Mouse (Mus musculus): ENCODE data around the gene Xrcc6. TPM values are rescaled to one million over a fixed set of nuclear protein-coding genes. Genes with fewer than 3 reads are reported as not detected.

Xrcc6 gene
- polyA plus RNA-seq, 1 experiment from 2014 or later, result 58.4 TPM

- no peaks in the 10 kb centered on the region for H3K9me3 ChIP-seq (replicated peaks)
- H3K4me3 ChIP-seq, result no peak within 1 kb of the TSS
- no peak within 1 kb of the TSS for H3K4me2 ChIP-seq (replicated peaks)
- no peak within 1 kb of the TSS for H3K9ac ChIP-seq
- peaks cover 61% of the 10 kb centered on the region for H3K36me3 ChIP-seq
- no peak for ATAC-seq (ENCODE audit: low FRiP score)
- H3K4me1 ChIP-seq, result no peaks in the 10 kb centered on the region
- no peaks in the 10 kb centered on the region for H3K27me3 ChIP-seq
- H3K27ac ChIP-seq, result no peak within 1 kb of the TSS
- WGBS, result 91% methylated on average over 4 of the region's 4 CpGs
Observed at GRCm38 (mm10) chr15:82033762-82034161, 46.1 kb downstream of the Xrcc6 start, which contains the start of gene Desi1. Gene Desi1 (minus strand): TSS chr15:82033862.

- Histone ChIP-seq H3K9me3 (replicated peaks) (no peaks in the 10 kb centered on the region), H3K9ac (no peak overlapping the region), H3K4me3 (no peak overlapping the region), H3K36me3 (peaks cover 56% of the 10 kb centered on the region), H3K4me1 (no peaks in the 10 kb centered on the region), H3K27me3 (no peaks in the 10 kb centered on the region), H3K4me2 (replicated peaks) (no peak overlapping the region), H3K27ac (no peak overlapping the region)
- no peak for ATAC-seq (ENCODE audit: low FRiP score)
- WGBS, result 84% methylated on average over 12 of the region's 12 CpGs
Observed at GRCm38 (mm10) chr15:82035904-82036689, 48.5 kb downstream of the Xrcc6 start.

- no peak overlapping the region for H3K4me2 ChIP-seq (replicated peaks)
- WGBS, result 100% methylated on average over 1 of the region's 1 CpGs
- ATAC-seq (ENCODE audit: low FRiP score), result no peak
- H3K36me3 ChIP-seq, result peaks cover 53% of the 10 kb centered on the region
- no peak overlapping the region for H3K9ac ChIP-seq
- H3K4me1 ChIP-seq, result peaks cover 6% of the 10 kb centered on the region
- H3K9me3 ChIP-seq (replicated peaks), result no peaks in the 10 kb centered on the region
- H3K4me3 ChIP-seq, result no peak overlapping the region
- H3K27ac ChIP-seq, result no peak overlapping the region
- no peaks in the 10 kb centered on the region for H3K27me3 ChIP-seq
Observed at GRCm38 (mm10) chr15:82040650-82041049, 53.0 kb downstream of the Xrcc6 start.

- H3K4me3 ChIP-seq, result no peak overlapping the region
- no peak overlapping the region for H3K9ac ChIP-seq
- ATAC-seq (ENCODE audit: low FRiP score), result no peak
- no peaks in the 10 kb centered on the region for H3K9me3 ChIP-seq (replicated peaks)
- H3K4me2 ChIP-seq (replicated peaks), result no peak overlapping the region
- H3K36me3 ChIP-seq, result peaks cover 29% of the 10 kb centered on the region
- 95% methylated on average over 7 of the region's 7 CpGs for WGBS
- H3K4me1 ChIP-seq, result peaks cover 18% of the 10 kb centered on the region
- no peaks in the 10 kb centered on the region for H3K27me3 ChIP-seq
- H3K27ac ChIP-seq, result no peak overlapping the region
Observed at GRCm38 (mm10) chr15:82044166-82044784, 56.6 kb downstream of the Xrcc6 start.

GRCm38 (mm10) chr15:82046246-82046891, 58.7 kb downstream of the Xrcc6 start:
- WGBS, result 5% methylated on average over 26 of the region's 26 CpGs
- peak overlapping the region; percentile 93 for H3K4me2 ChIP-seq (replicated peaks)
- H3K9me3 ChIP-seq (replicated peaks), result no peaks in the 10 kb centered on the region
- no peaks in the 10 kb centered on the region for H3K27me3 ChIP-seq
- H3K4me1 ChIP-seq, result peaks cover 18% of the 10 kb centered on the region
- H3K9ac ChIP-seq, result peak overlapping the region; percentile 87
- ATAC-seq (ENCODE audit: low FRiP score), result peak; percentile 41
- H3K4me3 ChIP-seq, result peak overlapping the region; percentile 94
- peaks cover 15% of the 10 kb centered on the region for H3K36me3 ChIP-seq
- H3K27ac ChIP-seq, result no peak overlapping the region

GRCm38 (mm10) chr15:82047080-82047883, 59.6 kb downstream of the Xrcc6 start, which contains the start of gene Snu13:
Gene Snu13 (minus strand): TSS chr15:82047598.
- Histone ChIP-seq H3K27me3 (0 out of 2 replicates have a peak, but pooled peaks cover 3% of the 10 kb centered on the region), H3K4me1 (peaks cover 18% of the 10 kb centered on the region), H3K27ac (peak within 1 kb of the TSS; percentile 83), H3K4me3 (peak within 1 kb of the TSS; percentile 94), H3K36me3 (peaks cover 14% of the 10 kb centered on the region), H3K4me2 (replicated peaks) (peak within 1 kb of the TSS; percentile 93), H3K9ac (peak within 1 kb of the TSS; percentile 87), H3K9me3 (replicated peaks) (no peaks in the 10 kb centered on the region)
- ATAC-seq (ENCODE audit: low FRiP score), result peak; percentile 86
- WGBS, result under 1% methylated on average over 73 of the region's 74 CpGs

GRCm38 (mm10) chr15:82052544-82052943, 64.9 kb downstream of the Xrcc6 start:
- peaks cover 10% of the 10 kb centered on the region; the same call in 1 of the 2 replicates for H3K27me3 ChIP-seq
- no peak overlapping the region for H3K4me3 ChIP-seq
- ATAC-seq (ENCODE audit: low FRiP score), result no peak
- H3K9ac ChIP-seq, result no peak overlapping the region
- H3K36me3 ChIP-seq, result no peaks in the 10 kb centered on the region
- WGBS, result 75% methylated on average over 5 of the region's 5 CpGs
- no peaks in the 10 kb centered on the region for H3K9me3 ChIP-seq (replicated peaks)
- H3K4me2 ChIP-seq (replicated peaks), result no peak overlapping the region
- H3K27ac ChIP-seq, result no peak overlapping the region
- H3K4me1 ChIP-seq, result 0 out of 2 replicates have a peak, but pooled peaks cover 2% of the 10 kb centered on the region

GRCm38 (mm10) chr15:82058719-82059201, 71.1 kb downstream of the Xrcc6 start, which contains the start of gene 4930407I10Rik:
Gene 4930407I10Rik (plus strand): TSS chr15:82059151.
- H3K4me3 ChIP-seq, result no peak within 1 kb of the TSS
- no peaks in the 10 kb centered on the region for H3K4me1 ChIP-seq
- no peak within 1 kb of the TSS for H3K9ac ChIP-seq
- H3K36me3 ChIP-seq, result no peaks in the 10 kb centered on the region
- H3K9me3 ChIP-seq (replicated peaks), result no peaks in the 10 kb centered on the region
- peaks cover 23% of the 10 kb centered on the region for H3K27me3 ChIP-seq
- ATAC-seq (ENCODE audit: low FRiP score), result no peak
- 83% methylated on average over 1 of the region's 1 CpGs for WGBS
- H3K4me2 ChIP-seq (replicated peaks), result no peak within 1 kb of the TSS
- no peak within 1 kb of the TSS for H3K27ac ChIP-seq

GRCm38 (mm10) chr15:82063909-82064308, 76.3 kb downstream of the Xrcc6 start:
- Histone ChIP-seq H3K4me1 (no peaks in the 10 kb centered on the region), H3K4me2 (replicated peaks) (no peak overlapping the region), H3K9ac (0 out of 2 replicates have a peak overlapping the region, but pooled peaks have one; percentile 2), H3K9me3 (replicated peaks) (no peaks in the 10 kb centered on the region), H3K27ac (no peak overlapping the region), H3K27me3 (peaks cover 47% of the 10 kb centered on the region), H3K36me3 (no peaks in the 10 kb centered on the region), H3K4me3 (no peak overlapping the region)
- WGBS, result 65% methylated on average over 14 of the region's 14 CpGs
- ATAC-seq (ENCODE audit: low FRiP score), result no peak

- no peak overlapping the region for H3K4me2 ChIP-seq (replicated peaks)
Observed at GRCm38 (mm10) chr15:82065511-82065910, 77.9 kb downstream of the Xrcc6 start.

GRCm38 (mm10) chr15:82069898-82070297, 82.3 kb downstream of the Xrcc6 start, which contains the start of gene Mei1:
Gene Mei1 (plus strand): TSS chr15:82069996.
- no peak within 1 kb of the TSS for H3K27ac ChIP-seq
- no peak for ATAC-seq (ENCODE audit: low FRiP score)
- no peaks in the 10 kb centered on the region; the same call in 1 of the 2 replicates for H3K9me3 ChIP-seq (replicated peaks)
- H3K4me1 ChIP-seq, result peaks cover 5% of the 10 kb centered on the region; the same call in 1 of the 2 replicates
- no peaks in the 10 kb centered on the region for H3K36me3 ChIP-seq
- H3K9ac ChIP-seq, result no peak within 1 kb of the TSS
- H3K4me3 ChIP-seq, result peak within 1 kb of the TSS; percentile 18; the same call in 1 of the 2 replicates
- peak within 1 kb of the TSS; percentile 39 for H3K4me2 ChIP-seq (replicated peaks)
- WGBS, result 20% methylated on average over 40 of the region's 40 CpGs
- H3K27me3 ChIP-seq, result peaks cover 44% of the 10 kb centered on the region

More at GRCm38 (mm10) chr15:82065511-82065910, 77.9 kb downstream of the Xrcc6 start:
- 15% methylated on average over 7 of the region's 7 CpGs for WGBS
- H3K9ac ChIP-seq, result no peak overlapping the region
- no peak overlapping the region for H3K27ac ChIP-seq
- no peaks in the 10 kb centered on the region for H3K36me3 ChIP-seq
- ATAC-seq (ENCODE audit: low FRiP score), result no peak
- H3K4me1 ChIP-seq, result peaks cover 5% of the 10 kb centered on the region; the same call in 1 of the 2 replicates
- peaks cover 60% of the 10 kb centered on the region for H3K27me3 ChIP-seq
- H3K4me3 ChIP-seq, result no peak overlapping the region
- no peaks in the 10 kb centered on the region; the same call in 1 of the 2 replicates for H3K9me3 ChIP-seq (replicated peaks)

All from hindbrain, embryonic 12.5 days (tissue).